Mouse (Mus musculus): Measurements from ENCODE around the gene Insl3. TPM values are rescaled to one million over a fixed set of nuclear protein-coding genes. Genes with fewer than 3 reads are reported as not detected.
"Not testable (repeated sequence)": the region's sequence is repeated elsewhere in the genome, so short reads cannot be mapped to it uniquely, and the experiment has no call there.

Insl3 gene
- polyA plus RNA-seq, 1 experiment from 2014 or later = 2.9 TPM

GRCm38 (mm10) chr8:71728240-71728785, 39.3 kb downstream of the Insl3 start:
- Histone ChIP-seq H3K36me3 (ENCODE audit: insufficient read depth, low read length) (no peaks in the 10 kb centered on the region), H3K4me2 (replicated peaks; ENCODE audit: low read depth, low read length) (peak overlapping the region; percentile 34), H3K9me3 (ENCODE audit: low read length) (no peaks in the 10 kb centered on the region), H3K4me3 (ENCODE audit: low read depth, low read length) (peak overlapping the region; percentile 0; the same call in 1 of the 2 replicates), H3K4me1 (ENCODE audit: insufficient read depth, low read depth, low read length) (0 out of 2 replicates have a peak, but pooled peaks cover 4% of the 10 kb centered on the region), H3K27me3 (replicated peaks; ENCODE audit: insufficient read depth, low read length) (no peaks in the 10 kb centered on the region), H3K27ac (ENCODE audit: low read length) (no peak overlapping the region), H3K9ac (replicated peaks; ENCODE audit: low read depth) (no peak overlapping the region)
- TF ChIP-seq CTCF (IDR thresholded peaks at IDR 0.05) (no peak), EP300 (IDR thresholded peaks at IDR 0.05) (no peak)
- no peak for DNase-seq (ENCODE audit: low spot score)
- 10% methylated on average over 19 of the region's 21 CpGs for WGBS
- ATAC-seq = peak; percentile 18; the same call in 1 of the 2 replicates

- no peak overlapping the region for H3K9ac ChIP-seq (replicated peaks; ENCODE audit: low read depth)
- no peaks in the 10 kb centered on the region for H3K27me3 ChIP-seq (replicated peaks; ENCODE audit: insufficient read depth, low read length)
- no peak overlapping the region for H3K27ac ChIP-seq (ENCODE audit: low read length)
- ATAC-seq (no peak), DNase-seq (ENCODE audit: low spot score) (no peak)
- H3K4me2 ChIP-seq (replicated peaks; ENCODE audit: low read depth, low read length) = peak overlapping the region; percentile 34
- peak overlapping the region; percentile 0; the same call in 1 of the 2 replicates for H3K4me3 ChIP-seq (ENCODE audit: low read depth, low read length)
- H3K4me1 ChIP-seq (ENCODE audit: insufficient read depth, low read depth, low read length) = 0 out of 2 replicates have a peak, but pooled peaks cover 4% of the 10 kb centered on the region
- TF ChIP-seq CTCF (IDR thresholded peaks at IDR 0.05) (no peak), EP300 (IDR thresholded peaks at IDR 0.05) (no peak)
- H3K36me3 ChIP-seq (ENCODE audit: insufficient read depth, low read length) = no peaks in the 10 kb centered on the region
- 5% methylated on average over 14 of the region's 16 CpGs for WGBS
- no peaks in the 10 kb centered on the region for H3K9me3 ChIP-seq (ENCODE audit: low read length)
These were observed 40.0 kb downstream of the Insl3 start for GRCm38 (mm10) chr8:71728826-71729620.

GRCm38 (mm10) chr8:71731652-71732230, 42.7 kb downstream of the Insl3 start:
- no peak overlapping the region for H3K4me3 ChIP-seq (ENCODE audit: low read depth, low read length)
- WGBS = 49% methylated on average over 3 of the region's 3 CpGs
- no peaks in the 10 kb centered on the region for H3K27me3 ChIP-seq (replicated peaks; ENCODE audit: insufficient read depth, low read length)
- no peak overlapping the region for H3K27ac ChIP-seq (ENCODE audit: low read length)
- H3K9ac ChIP-seq (replicated peaks; ENCODE audit: low read depth) = no peak overlapping the region
- TF ChIP-seq CTCF (IDR thresholded peaks at IDR 0.05) (peak; percentile 67), EP300 (IDR thresholded peaks at IDR 0.05) (no peak)
- no peaks in the 10 kb centered on the region for H3K36me3 ChIP-seq (ENCODE audit: insufficient read depth, low read length)
- DNase-seq (ENCODE audit: low spot score) = no peak
- no peaks in the 10 kb centered on the region for H3K9me3 ChIP-seq (ENCODE audit: low read length)
- no peak overlapping the region for H3K4me2 ChIP-seq (replicated peaks; ENCODE audit: low read depth, low read length)
- ATAC-seq = peak; percentile 43; the same call in 1 of the 2 replicates
- H3K4me1 ChIP-seq (ENCODE audit: insufficient read depth, low read depth, low read length) = no peaks in the 10 kb centered on the region

- not testable (repeated sequence) for H3K9ac ChIP-seq (replicated peaks; ENCODE audit: low read depth); DNase-seq (ENCODE audit: low spot score); H3K27me3 ChIP-seq (replicated peaks; ENCODE audit: insufficient read depth, low read length); H3K36me3 ChIP-seq (ENCODE audit: insufficient read depth, low read length); H3K4me3 ChIP-seq (ENCODE audit: low read depth, low read length); H3K27ac ChIP-seq (ENCODE audit: low read length); ATAC-seq; H3K9me3 ChIP-seq (ENCODE audit: low read length); H3K4me2 ChIP-seq (replicated peaks; ENCODE audit: low read depth, low read length); H3K4me1 ChIP-seq (ENCODE audit: insufficient read depth, low read depth, low read length)
These were observed 49.3 kb downstream of the Insl3 start for GRCm38 (mm10) chr8:71738316-71738715.

Other genes starting within 250 kb of the Insl3 start
- gene Abhd8, start 225.6 kb upstream of the Insl3 start, polyA plus RNA-seq (2015; fragmentation: Nextera tagmentation; extraction: Ambion mirVana) = 23.8 and 27.6 TPM in 2 replicates
- gene Mrpl34, start 224.3 kb upstream of the Insl3 start, polyA plus RNA-seq (2015; fragmentation: Nextera tagmentation; extraction: Ambion mirVana) = 137 and 146 TPM in 2 replicates
- 73.7 and 78.6 TPM in 2 replicates for gene Dda1, start 220.0 kb upstream of the Insl3 start, polyA plus RNA-seq (2015; fragmentation: Nextera tagmentation; extraction: Ambion mirVana)
- gene Ano8, start 203.3 kb upstream of the Insl3 start, polyA plus RNA-seq (2015; fragmentation: Nextera tagmentation; extraction: Ambion mirVana) = 1.1 and 1.2 TPM in 2 replicates
- 10.6 and 11.6 TPM in 2 replicates for gene Gtpbp3, start 201.1 kb upstream of the Insl3 start, polyA plus RNA-seq (2015; fragmentation: Nextera tagmentation; extraction: Ambion mirVana)
- 246 and 265 TPM in 2 replicates for gene Plvap, start 177.5 kb upstream of the Insl3 start, polyA plus RNA-seq (2015; fragmentation: Nextera tagmentation; extraction: Ambion mirVana)
- 0.07 and 0.08 TPM in 2 replicates for gene Ccdc194, start 163.5 kb upstream of the Insl3 start, polyA plus RNA-seq (2015; fragmentation: Nextera tagmentation; extraction: Ambion mirVana)
- gene Bst2, start 151.8 kb upstream of the Insl3 start, polyA plus RNA-seq (2015; fragmentation: Nextera tagmentation; extraction: Ambion mirVana) = 86.2 and 99.8 TPM in 2 replicates
- 103 and 112 TPM in 2 replicates for gene Mvb12a, start 146.3 kb upstream of the Insl3 start, polyA plus RNA-seq (2015; fragmentation: Nextera tagmentation; extraction: Ambion mirVana)
- gene Tmem221, start 130.3 kb upstream of the Insl3 start, polyA plus RNA-seq (2015; fragmentation: Nextera tagmentation; extraction: Ambion mirVana) = 8.5 and 8.7 TPM in 2 replicates
- 0.11 and 0.13 TPM in 2 replicates for gene Nxnl1, start 122.6 kb upstream of the Insl3 start, polyA plus RNA-seq (2015; fragmentation: Nextera tagmentation; extraction: Ambion mirVana)
- 26.9 and 27.7 TPM in 2 replicates for gene Slc27a1, start 120.3 kb upstream of the Insl3 start, polyA plus RNA-seq (2015; fragmentation: Nextera tagmentation; extraction: Ambion mirVana)
- gene Pgls, start 97.0 kb upstream of the Insl3 start, polyA plus RNA-seq (2015; fragmentation: Nextera tagmentation; extraction: Ambion mirVana) = 174 and 177 TPM in 2 replicates
- gene Fam129c, start 91.6 kb upstream of the Insl3 start, polyA plus RNA-seq (2015; fragmentation: Nextera tagmentation; extraction: Ambion mirVana) = 1.2 and 2.0 TPM in 2 replicates
- gene Colgalt1, start 78.2 kb upstream of the Insl3 start, polyA plus RNA-seq (2015; fragmentation: Nextera tagmentation; extraction: Ambion mirVana) = 64.7 and 66.0 TPM in 2 replicates
- gene Unc13a, start 17.5 kb upstream of the Insl3 start, polyA plus RNA-seq (2015; fragmentation: Nextera tagmentation; extraction: Ambion mirVana) = 0.35 and 0.46 TPM in 2 replicates
- 7.7 and 10.0 TPM in 2 replicates for gene Jak3, start 12.9 kb upstream of the Insl3 start, polyA plus RNA-seq (2015; fragmentation: Nextera tagmentation; extraction: Ambion mirVana)
- 11.7 and 12.1 TPM in 2 replicates for gene B3gnt3, start 12.6 kb downstream of the Insl3 start, polyA plus RNA-seq (2015; fragmentation: Nextera tagmentation; extraction: Ambion mirVana)
- gene Fcho1, start 36.5 kb downstream of the Insl3 start, polyA plus RNA-seq (2015; fragmentation: Nextera tagmentation; extraction: Ambion mirVana) = 1.4 and 1.8 TPM in 2 replicates
- gene Zfp709, start 192.8 kb downstream of the Insl3 start, polyA plus RNA-seq (2015; fragmentation: Nextera tagmentation; extraction: Ambion mirVana) = 3.6 and 3.9 TPM in 2 replicates
- 2.2 and 2.8 TPM in 2 replicates for gene Zfp882, start 219.4 kb downstream of the Insl3 start, polyA plus RNA-seq (2015; fragmentation: Nextera tagmentation; extraction: Ambion mirVana)
- gene Zfp617, start 219.4 kb downstream of the Insl3 start, polyA plus RNA-seq (2015; fragmentation: Nextera tagmentation; extraction: Ambion mirVana) = 11.9 and 12.9 TPM in 2 replicates